Mouse (Mus musculus) telencephalon, adult 2 months (tissue): ENCODE data around the gene 4931409K22Rik.
"Not testable (repeated sequence)": the region's sequence is repeated elsewhere in the genome, so short reads cannot be mapped to it uniquely, and the experiment has no call there.

Experiments used
- DNase-seq: peaks from one replicate; pipeline ENCODE4 v3.0.0-alpha.2; 2011; ENCODE audit warnings: low read depth, low spot score

The 4931409K22Rik gene

DNA sequence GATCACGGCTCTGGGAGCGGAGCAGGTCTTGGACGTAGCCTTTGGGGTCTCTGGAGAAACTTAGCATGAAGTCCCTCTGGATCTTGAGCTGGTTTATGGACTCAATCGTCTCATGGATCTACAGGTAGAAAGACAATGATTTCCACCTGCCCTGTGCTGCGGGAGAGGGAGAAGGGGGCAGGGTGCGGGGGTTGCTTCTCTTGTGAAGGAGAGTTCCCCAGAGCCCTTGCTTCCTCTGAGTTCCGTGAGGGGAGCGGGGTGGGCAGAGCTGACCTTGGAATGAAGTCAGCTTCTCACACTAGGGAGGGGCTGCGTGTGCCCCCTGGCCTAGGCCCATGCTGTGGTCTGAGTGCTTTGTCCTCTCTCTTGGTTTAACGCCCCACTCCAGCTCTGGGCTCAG lies 36.6 kb upstream of the 4931409K22Rik start:
- no peak for DNase-seq

GRCm38 (mm10) chr5:24592471-24593160 lies 36.0 kb upstream of the 4931409K22Rik start:
- no peak for DNase-seq

DNA sequence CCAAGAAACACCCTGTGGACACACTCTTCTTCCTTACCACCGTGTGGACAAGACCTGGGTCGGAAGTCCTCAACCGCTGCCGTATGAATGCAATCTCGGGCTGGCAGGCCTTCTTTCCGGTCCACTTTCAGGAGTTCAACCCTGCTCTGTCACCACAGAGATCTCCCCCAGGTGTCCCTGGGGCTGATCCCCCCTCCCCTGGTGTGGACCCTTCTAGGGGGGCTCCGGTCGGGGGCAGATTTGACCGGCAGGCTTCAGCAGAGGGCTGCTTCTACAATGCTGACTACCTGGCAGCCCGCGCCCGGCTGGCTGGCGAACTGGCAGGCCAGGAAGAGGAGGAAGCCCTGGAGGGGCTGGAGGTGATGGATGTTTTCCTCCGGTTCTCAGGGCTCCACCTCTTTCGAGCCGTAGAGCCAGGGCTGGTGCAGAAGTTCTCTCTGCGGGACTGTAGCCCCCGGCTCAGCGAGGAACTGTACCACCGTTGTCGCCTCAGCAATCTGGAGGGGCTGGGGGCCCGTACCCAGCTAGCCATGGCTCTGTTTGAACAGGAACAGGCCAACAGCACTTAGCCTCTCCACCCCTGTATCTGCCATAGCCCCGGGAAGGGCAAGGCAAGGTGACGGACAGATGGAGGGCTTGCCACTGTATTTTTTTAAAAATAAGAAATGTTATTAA lies 35.3 kb upstream of the 4931409K22Rik start:
- DNase-seq = no peak

- no peak for DNase-seq
Measured at GRCm38 (mm10) chr5:24591268-24591721, 34.7 kb upstream of the 4931409K22Rik start.

DNA sequence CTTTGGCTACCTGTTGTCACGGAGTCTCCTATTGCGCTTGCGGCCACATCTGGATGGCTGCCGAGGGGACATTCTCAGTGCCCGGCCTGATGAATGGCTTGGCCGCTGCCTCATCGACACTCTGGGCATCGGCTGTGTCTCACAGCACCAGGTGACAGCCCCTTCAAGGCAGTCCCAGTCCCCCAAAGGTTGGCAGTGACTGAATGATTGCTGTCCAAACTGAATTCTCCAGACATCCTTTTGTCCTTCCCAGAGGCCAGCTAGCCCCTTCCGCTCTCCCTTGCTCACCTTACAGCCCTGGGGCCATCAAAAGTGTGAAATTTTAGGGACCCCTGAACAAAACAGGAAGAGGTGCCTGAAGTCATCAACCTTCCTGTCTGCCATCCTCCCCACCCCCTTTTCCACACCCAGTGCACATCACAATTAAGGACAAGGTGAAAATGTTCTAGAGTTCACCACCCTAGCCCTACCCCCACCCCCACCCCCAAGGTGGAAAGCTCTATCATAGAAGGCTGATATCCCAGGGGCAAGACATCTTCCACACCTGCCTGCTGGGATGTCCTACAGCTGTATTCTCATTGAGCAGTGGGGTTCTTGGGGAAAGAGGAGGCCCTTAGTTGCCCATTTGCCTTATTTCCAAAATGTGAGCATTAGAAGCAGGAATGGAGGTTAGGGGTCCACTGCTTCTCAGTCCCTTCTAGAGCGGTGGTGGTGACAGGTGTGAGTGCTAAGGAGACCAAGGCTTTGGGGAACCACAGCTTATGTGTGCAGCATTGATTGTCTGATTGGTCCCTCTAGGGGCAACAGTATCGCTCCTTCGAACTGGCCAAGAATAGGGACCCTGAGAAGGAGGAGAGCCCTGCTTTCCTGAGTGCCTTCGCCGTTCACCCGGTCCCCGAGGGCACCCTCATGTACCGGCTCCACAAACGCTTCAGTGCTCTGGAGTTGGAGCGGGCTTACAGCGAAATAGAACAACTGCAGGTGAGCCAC lies 33.2 kb upstream of the 4931409K22Rik start:
- no peak for DNase-seq

- DNase-seq = peak; percentile 54
Measured at GRCm38 (mm10) chr5:24587200-24587577, 30.6 kb upstream of the 4931409K22Rik start.

- DNase-seq = peak; percentile 92
Measured at GRCm38 (mm10) chr5:24586547-24587199, 30.1 kb upstream of the 4931409K22Rik start, which contains the start of gene Chpf2. Chpf2 (plus strand) TSS chr5:24586741.

- DNase-seq = no peak
Measured at GRCm38 (mm10) chr5:24586106-24586505, 29.5 kb upstream of the 4931409K22Rik start.

DNA sequence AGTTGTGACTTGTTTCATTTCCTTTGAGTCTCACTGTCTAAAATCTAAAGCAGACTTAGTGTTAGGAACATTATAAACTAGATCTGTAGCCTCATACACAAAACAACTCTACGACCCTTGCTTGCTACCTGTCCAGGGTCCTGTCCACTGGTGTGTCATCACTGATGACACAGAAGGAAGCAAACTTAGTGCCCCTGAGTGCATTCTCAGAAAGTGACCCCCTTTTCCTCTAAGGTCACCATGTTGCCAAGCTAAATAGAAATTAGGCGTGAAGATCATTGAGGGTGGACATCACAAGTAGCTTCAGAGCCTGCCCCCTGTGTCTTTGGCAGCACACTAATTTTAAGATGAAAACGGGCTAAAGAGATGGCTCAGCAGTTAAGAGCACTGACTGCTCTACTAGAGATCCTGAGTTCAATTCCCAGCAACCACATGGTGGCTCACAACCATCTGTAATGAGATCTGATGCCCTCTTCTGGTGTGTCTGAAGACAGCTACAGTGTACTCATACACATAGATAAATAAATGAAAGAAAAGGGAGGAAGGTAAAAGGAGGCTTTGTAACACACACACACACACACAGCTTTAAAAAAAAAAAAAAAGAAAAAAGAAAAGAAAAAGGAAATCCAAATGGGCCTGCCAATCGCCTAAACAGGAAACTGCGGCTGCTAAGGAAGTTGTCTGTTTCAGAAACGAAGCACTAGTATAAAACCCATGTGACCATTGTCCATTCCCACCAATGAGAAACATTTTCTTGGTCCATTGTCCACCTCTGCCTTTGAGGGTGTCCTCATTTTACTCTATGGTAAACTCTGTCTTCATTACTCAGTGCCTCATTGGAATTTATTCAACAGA lies 21.7 kb upstream of the 4931409K22Rik start:
- DNase-seq = no peak

DNA sequence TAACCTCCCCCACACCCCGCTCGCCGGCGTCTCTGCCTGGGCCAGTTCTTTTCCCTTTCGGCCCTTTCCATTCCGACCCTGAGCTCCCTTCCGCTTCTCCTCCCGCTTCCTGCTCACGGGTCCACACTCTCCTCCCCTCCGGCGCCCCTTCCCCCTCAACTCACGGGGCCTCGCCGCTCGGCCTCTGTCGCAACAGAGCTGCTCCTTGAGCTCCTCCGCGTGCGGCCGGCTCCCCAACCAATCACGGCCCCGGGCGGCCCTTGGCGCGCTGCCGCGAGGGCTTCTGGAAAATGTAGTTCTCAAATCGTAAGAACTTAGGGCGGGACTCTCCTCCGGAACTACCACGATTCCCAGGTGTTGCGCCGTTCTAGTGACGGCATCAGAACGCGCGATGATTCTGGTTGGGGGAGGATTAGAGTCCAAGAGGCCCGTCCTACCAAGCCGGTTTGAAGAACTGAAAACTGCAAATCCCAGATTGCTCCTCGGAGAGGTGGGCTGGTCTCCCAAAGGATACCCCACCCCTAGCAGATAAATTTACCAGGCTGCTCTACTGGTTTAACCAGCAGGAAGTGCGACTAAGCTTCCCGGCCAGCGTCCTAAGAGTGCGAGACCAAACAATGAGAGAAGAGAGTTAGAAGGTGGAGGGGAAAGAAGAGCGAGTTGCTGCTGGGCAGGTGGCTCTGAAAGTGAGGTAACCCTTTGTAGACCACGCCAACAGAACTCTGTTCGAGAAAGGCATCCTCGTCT lies 20.7 kb upstream of the 4931409K22Rik start, which contains the start of gene Abcf2:
TSS of gene Abcf2 (minus strand) at position 285 of the 747 bp plus-strand sequence.
- DNase-seq = peak; percentile 100

DNA sequence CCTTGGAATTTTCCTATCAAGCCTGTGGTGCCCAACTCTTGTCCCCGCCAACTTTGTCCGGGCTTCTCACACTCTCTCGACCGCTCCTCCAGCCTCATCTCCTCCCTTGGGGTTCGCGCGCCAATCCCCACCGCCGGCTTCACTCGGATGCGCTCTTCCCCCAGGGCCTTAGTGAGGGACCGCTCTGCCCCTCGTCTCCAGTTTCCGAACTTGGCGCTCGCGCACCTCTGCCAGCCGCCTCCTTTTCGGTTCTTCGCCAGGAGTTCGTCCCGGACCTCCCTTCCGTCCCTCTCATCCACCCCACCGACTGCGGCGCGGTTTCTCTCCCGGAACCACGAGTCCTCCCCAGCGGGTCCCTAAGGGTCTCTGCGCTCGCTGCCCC lies 20.2 kb upstream of the 4931409K22Rik start:
- no peak for DNase-seq

DNA sequence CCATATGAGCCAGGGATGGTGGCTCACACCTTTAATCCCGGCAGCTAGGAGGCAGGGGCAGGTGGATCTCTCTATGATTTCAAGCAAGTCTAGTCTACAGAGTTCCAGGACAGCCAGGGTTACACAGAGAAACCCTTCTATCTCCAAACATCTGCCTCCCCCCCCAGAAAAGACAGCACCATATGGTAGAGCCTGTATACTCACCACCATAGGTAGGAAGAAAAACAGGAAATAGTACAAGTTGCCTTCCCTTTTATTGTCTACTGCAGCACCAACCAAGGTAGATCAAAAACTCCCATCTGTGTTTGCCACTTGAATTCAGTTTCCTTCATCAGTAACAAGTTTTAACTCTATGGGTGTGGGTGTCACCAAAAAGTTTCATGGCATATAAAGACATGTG lies 19.3 kb upstream of the 4931409K22Rik start:
- DNase-seq = no peak

DNA sequence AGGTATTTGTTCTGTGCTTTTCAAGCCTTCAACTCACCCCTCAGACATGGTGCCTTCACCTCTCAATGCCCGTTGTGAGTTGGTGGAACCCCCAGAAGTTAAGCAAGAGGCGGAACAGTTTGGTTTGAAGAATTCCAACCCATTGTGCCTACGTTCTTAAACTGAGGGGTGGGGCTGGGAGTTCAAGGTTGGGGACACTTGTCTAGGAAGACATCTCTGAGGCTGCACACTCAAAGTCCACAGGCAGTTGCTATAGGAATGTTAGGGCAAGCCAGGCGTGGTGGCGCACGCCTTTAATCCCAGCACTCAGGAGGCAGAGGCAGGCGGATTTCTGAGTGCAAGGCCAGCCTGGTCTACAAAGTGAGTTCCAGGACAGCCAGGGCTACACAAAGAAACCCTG lies 1.3 kb downstream of the 4931409K22Rik start:
- DNase-seq = not testable (repeated sequence)

DNA sequence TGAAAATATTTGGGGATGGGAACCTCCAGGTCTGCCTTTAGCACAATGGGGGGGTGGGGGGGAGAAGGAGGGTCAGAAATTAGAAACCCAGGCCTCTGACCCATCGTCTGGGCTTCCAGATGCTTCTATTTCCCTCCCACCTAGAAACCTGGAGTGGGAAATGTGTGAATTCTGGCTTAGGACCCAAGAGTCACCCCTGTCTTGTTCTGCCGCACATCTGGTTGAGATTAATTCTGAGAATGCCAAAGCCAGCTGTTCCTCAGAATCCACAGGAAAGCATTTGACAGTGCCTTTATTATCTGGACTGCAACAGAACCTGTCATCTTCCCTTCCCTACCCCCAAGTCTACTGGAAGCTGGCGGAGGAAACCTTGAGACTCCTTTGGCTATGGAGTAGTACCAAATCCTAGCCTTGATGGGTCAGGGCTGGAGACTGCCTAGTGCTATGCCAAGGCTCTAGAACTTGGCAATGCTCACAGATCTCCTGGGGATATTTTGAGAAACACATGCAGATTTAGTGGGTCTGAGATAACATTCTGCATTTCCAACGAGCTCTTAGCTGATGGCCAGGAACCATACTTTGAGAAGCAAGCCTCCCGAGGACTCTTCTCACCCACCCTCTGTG lies 2.9 kb downstream of the 4931409K22Rik start:
- DNase-seq = no peak

GRCm38 (mm10) chr5:24551317-24551688 lies 5.3 kb downstream of the 4931409K22Rik start:
- DNase-seq = no peak

DNA sequence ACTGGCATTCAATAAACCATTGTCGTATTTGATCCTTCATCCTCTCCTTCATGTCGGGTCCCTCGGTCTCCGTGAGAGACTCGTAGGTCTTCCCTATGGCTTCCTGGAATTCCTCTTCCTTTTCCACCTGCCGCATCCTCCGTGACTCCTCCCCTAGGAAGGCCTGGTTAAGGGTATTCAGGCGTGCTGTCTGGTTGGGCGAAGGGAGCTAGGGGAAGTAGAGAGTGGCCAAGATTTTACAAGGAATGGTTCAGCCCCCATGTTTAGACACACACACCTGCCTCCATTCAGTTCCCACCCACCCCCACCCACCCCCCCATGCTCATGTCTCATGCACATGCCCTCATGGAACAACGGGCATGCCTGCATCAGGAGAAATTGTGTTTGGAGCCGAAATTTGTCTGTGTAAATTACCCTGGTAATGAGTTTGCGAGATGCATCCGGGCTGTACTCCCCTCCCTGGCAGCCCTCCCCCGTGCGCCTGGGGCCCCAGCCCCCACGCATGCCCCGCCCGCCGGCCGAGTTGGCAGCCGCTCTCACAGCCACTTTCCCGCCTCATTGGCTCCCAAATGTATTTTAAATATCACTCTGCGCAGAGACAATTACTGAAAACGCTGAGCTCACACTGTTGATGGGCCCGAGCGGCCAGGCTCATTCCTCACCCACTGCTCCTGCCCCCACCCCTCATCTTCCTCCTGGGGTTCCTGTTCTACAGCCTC lies 5.9 kb downstream of the 4931409K22Rik start:
- DNase-seq = peak; percentile 13

DNA sequence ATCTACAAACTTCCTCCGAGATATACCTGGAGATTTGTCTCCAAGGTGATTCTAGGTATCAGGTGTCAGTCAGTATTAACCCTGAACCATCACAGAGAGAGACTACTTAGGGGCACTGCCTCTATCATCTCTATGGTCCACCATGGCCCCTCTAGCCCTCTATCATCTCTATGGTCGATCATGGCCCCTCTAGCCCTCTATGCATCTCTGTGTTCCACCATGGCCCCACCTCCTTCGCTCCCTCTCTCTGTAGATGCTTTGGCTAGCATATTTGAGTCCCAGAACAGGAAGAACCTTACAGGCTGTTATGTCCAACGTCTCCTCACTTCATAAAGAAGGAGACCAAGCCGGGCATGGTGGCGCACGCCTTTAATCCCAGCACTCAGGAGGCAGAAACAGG lies 14.0 kb downstream of the 4931409K22Rik start:
- DNase-seq = no peak

DNA sequence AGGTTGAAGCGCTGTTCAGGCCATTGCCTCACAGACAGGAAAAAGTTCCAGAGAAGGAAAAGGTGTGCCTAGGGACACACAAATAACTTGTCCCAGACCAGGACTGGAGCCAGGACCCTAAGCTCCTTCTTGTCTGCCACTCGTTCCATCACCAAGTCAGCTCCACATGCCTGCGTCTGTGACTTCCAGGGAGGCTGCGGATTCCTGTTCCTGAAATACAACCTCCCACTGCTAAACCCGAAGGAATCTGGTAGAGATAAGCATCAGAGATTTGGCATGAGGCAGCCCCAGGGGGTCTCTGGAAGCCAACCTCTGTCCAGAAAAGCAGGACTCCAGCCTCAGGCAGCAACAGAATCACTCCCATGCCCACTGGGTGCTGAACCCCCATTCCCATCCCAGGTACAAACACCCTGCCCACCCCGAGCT lies 15.5 kb downstream of the 4931409K22Rik start:
- no peak for DNase-seq
